Mouse (Mus musculus): ENCODE data around the gene Topbp1.
"Not testable (repeated sequence)": the region's sequence is repeated elsewhere in the genome, so short reads cannot be mapped to it uniquely, and the experiment has no call there.

Topbp1 gene

GRCm38 (mm10) chr9:103353500-103354260 is 48.7 kb downstream of the Topbp1 start:
- DNase-seq (ENCODE audit: low spot score): not testable (repeated sequence)

- DNase-seq (ENCODE audit: low spot score): peak; percentile 25
Measured at GRCm38 (mm10) chr9:103357893-103358292, 52.9 kb downstream of the Topbp1 start.

- no peak for DNase-seq (ENCODE audit: low spot score)
Measured at GRCm38 (mm10) chr9:103358545-103358944, 53.5 kb downstream of the Topbp1 start.

GRCm38 (mm10) chr9:103360642-103361041 is 55.6 kb downstream of the Topbp1 start:
- DNase-seq (ENCODE audit: low spot score): no peak

GRCm38 (mm10) chr9:103363088-103363487 is 58.1 kb downstream of the Topbp1 start:
- no peak for DNase-seq (ENCODE audit: low spot score)

- DNase-seq (ENCODE audit: low spot score): peak; percentile 56
Measured at GRCm38 (mm10) chr9:103363730-103364417, 58.9 kb downstream of the Topbp1 start.

GRCm38 (mm10) chr9:103364601-103365289 is 59.7 kb downstream of the Topbp1 start:
- DNase-seq (ENCODE audit: low spot score): peak; percentile 55

GRCm38 (mm10) chr9:103365290-103366247 is 60.6 kb downstream of the Topbp1 start, which contains the start of gene Cdv3:
Gene Cdv3, minus strand, starts transcription at chr9:103365840.
- peak; percentile 99 for DNase-seq (ENCODE audit: low spot score)

- DNase-seq (ENCODE audit: low spot score): no peak
Measured at GRCm38 (mm10) chr9:103366356-103366755, 61.3 kb downstream of the Topbp1 start.

GRCm38 (mm10) chr9:103369951-103370350 is 64.9 kb downstream of the Topbp1 start:
- DNase-seq (ENCODE audit: low spot score): no peak

GRCm38 (mm10) chr9:103372271-103373010 is 67.4 kb downstream of the Topbp1 start:
- no peak for DNase-seq (ENCODE audit: low spot score)

- no peak for DNase-seq (ENCODE audit: low spot score)
Measured at GRCm38 (mm10) chr9:103376346-103377320, 71.6 kb downstream of the Topbp1 start.

- peak; percentile 71 for DNase-seq (ENCODE audit: low spot score)
Measured at GRCm38 (mm10) chr9:103378686-103379085, 73.7 kb downstream of the Topbp1 start.

GRCm38 (mm10) chr9:103379199-103379598 is 74.2 kb downstream of the Topbp1 start:
- DNase-seq (ENCODE audit: low spot score): peak; percentile 19

- DNase-seq (ENCODE audit: low spot score): no peak
Measured at GRCm38 (mm10) chr9:103380566-103380965, 75.6 kb downstream of the Topbp1 start.

- no peak for DNase-seq (ENCODE audit: low spot score)
Measured at GRCm38 (mm10) chr9:103382989-103383388, 78.0 kb downstream of the Topbp1 start.

- no peak for DNase-seq (ENCODE audit: low spot score)
Measured at GRCm38 (mm10) chr9:103383576-103383975, 78.6 kb downstream of the Topbp1 start.

GRCm38 (mm10) chr9:103384141-103384796 is 79.3 kb downstream of the Topbp1 start:
- no peak for DNase-seq (ENCODE audit: low spot score)

GRCm38 (mm10) chr9:103385600-103385999 is 80.6 kb downstream of the Topbp1 start:
- DNase-seq (ENCODE audit: low spot score): no peak

Data from retina, embryonic 14.5 days (tissue).